Mouse (Mus musculus) lung, adult 2 months (tissue): ENCODE data around the gene Arnt2. TPM values are rescaled to one million over a fixed set of nuclear protein-coding genes. Genes with fewer than 3 reads are reported as not detected.

Source experiments
- DNase-seq: peaks from one replicate; pipeline ENCODE4 v3.0.0; 2022
- H3K4me1 ChIP-seq: fragments of 200-500 bp; 2 replicates; pipeline ENCODE4 v1.6.1; 2011; ENCODE audit warnings: low read length; ENCODE audit not compliant: control insufficient read depth, insufficient read depth
- H3K4me3 ChIP-seq: fragments of 200-500 bp; replicated peaks from 2 replicates; pipeline ENCODE3; 2011; ENCODE audit warnings: low read depth, mild to moderate bottlenecking, control low read depth, low read length; ENCODE audit errors: extremely low read depth
- CTCF ChIP-seq: fragments of 200-500 bp; IDR thresholded peaks from 2 replicates; pipeline ENCODE4 v1.5.1; 2011; ENCODE audit warnings: mild to moderate bottlenecking, low read length, control low read depth; ENCODE audit not compliant: insufficient read depth
- POLR2A ChIP-seq: fragments of 200-500 bp; IDR thresholded peaks from 2 replicates; pipeline ENCODE4 v1.6.1; 2011; ENCODE audit warnings: low read depth, mild to moderate bottlenecking, control low read depth, low read length, borderline replicate concordance; ENCODE audit errors: extremely low read depth
- WGBS: fragments of 180-500 bp; shearing (Covaris S2); methylation state at CpG from one replicate; pipeline ENCODE4 v1.1.7; 2018; 5-methylcytosine and 5-hydroxymethylcytosine counted together
- polyA plus RNA-seq: library from polyadenylated mRNA; depleted of rRNA; stranded (reverse); fragments of >200 nt; gene quantifications from 2 replicates; pipeline ENCODE4 v1.2.3, GENCODE M21; 2012; rRNA removed

Gene Arnt2
- 0.43 and 0.81 TPM in 2 replicates for polyA plus RNA-seq

GRCm38 (mm10) chr7:84409896-84410521 is at the start of gene Arnt2:
Gene Arnt2 (minus strand): TSS chr7:84410176.
- DNase-seq: peak; percentile 4
- WGBS: 1% methylated on average over 61 of the region's 69 CpGs
- Histone ChIP-seq H3K4me1 (no peaks in the 10 kb centered on the region), H3K4me3 (no peak within 1 kb of the TSS)
- TF ChIP-seq POLR2A (no peak), CTCF (no peak)

GRCm38 (mm10) chr7:84451681-84452080 is 41.7 kb upstream of the Arnt2 start:
- no peak for DNase-seq
- H3K4me1 ChIP-seq: no peaks in the 10 kb centered on the region
- TF ChIP-seq POLR2A: no peak
- no peak for TF ChIP-seq CTCF
- no peak overlapping the region for H3K4me3 ChIP-seq

- H3K4me3 ChIP-seq: no peak overlapping the region
- WGBS: 60% methylated on average over 2 of the region's 2 CpGs
Measured at GRCm38 (mm10) chr7:84449066-84449465, 39.1 kb upstream of the Arnt2 start.

GRCm38 (mm10) chr7:84448512-84448911 is 38.5 kb upstream of the Arnt2 start:
- no peaks in the 10 kb centered on the region for H3K4me1 ChIP-seq
- DNase-seq: no peak
- TF ChIP-seq CTCF: no peak
- TF ChIP-seq POLR2A: no peak
- no peak overlapping the region for H3K4me3 ChIP-seq

More at GRCm38 (mm10) chr7:84449066-84449465, 39.1 kb upstream of the Arnt2 start:
- TF ChIP-seq CTCF: no peak
- no peak for TF ChIP-seq POLR2A
- no peak for DNase-seq
- H3K4me1 ChIP-seq: no peaks in the 10 kb centered on the region

- 67% methylated on average over 5 of the region's 5 CpGs for WGBS
- DNase-seq: no peak
- no peaks in the 10 kb centered on the region for H3K4me1 ChIP-seq
- no peak for TF ChIP-seq CTCF
- no peak for TF ChIP-seq POLR2A
- no peak overlapping the region for H3K4me3 ChIP-seq
Measured at GRCm38 (mm10) chr7:84447740-84448435, 37.9 kb upstream of the Arnt2 start.

GRCm38 (mm10) chr7:84447060-84447459 is 37.1 kb upstream of the Arnt2 start:
- 32% methylated on average over 4 of the region's 4 CpGs for WGBS
- no peak overlapping the region for H3K4me3 ChIP-seq
- peak; percentile 19 for DNase-seq

GRCm38 (mm10) chr7:84442343-84442911 is 32.5 kb upstream of the Arnt2 start:
- Histone ChIP-seq H3K4me1 (no peaks in the 10 kb centered on the region), H3K4me3 (no peak overlapping the region)
- no peak for TF ChIP-seq CTCF
- no peak for TF ChIP-seq POLR2A
- whole genome bisulfite sequencing: 65% methylated on average over 2 of the region's 2 CpGs
- DNase-seq: no peak

More at GRCm38 (mm10) chr7:84447060-84447459, 37.1 kb upstream of the Arnt2 start:
- no peak for TF ChIP-seq POLR2A
- TF ChIP-seq CTCF: peak; percentile 81
- no peaks in the 10 kb centered on the region for H3K4me1 ChIP-seq

GRCm38 (mm10) chr7:84439606-84440005 is 29.6 kb upstream of the Arnt2 start:
- DNase-seq: no peak
- TF ChIP-seq POLR2A (no peak), CTCF (no peak)
- Histone ChIP-seq H3K4me3 (no peak overlapping the region), H3K4me1 (no peaks in the 10 kb centered on the region)
- WGBS: 56% methylated on average over 1 of the region's 1 CpGs

GRCm38 (mm10) chr7:84434901-84435300 is 24.9 kb upstream of the Arnt2 start:
- no peaks in the 10 kb centered on the region for H3K4me1 ChIP-seq
- no peak for DNase-seq
- no peak overlapping the region for H3K4me3 ChIP-seq
- 50% methylated on average over 2 of the region's 2 CpGs for WGBS
- TF ChIP-seq POLR2A: no peak
- TF ChIP-seq CTCF: no peak
